Mouse (Mus musculus): ENCODE data around the gene Cbx3. TPM values are rescaled to one million over a fixed set of nuclear protein-coding genes. Genes with fewer than 3 reads are reported as not detected.

Gene Cbx3
- total RNA-seq (2017): 503 and 530 TPM in 2 replicates

DNA sequence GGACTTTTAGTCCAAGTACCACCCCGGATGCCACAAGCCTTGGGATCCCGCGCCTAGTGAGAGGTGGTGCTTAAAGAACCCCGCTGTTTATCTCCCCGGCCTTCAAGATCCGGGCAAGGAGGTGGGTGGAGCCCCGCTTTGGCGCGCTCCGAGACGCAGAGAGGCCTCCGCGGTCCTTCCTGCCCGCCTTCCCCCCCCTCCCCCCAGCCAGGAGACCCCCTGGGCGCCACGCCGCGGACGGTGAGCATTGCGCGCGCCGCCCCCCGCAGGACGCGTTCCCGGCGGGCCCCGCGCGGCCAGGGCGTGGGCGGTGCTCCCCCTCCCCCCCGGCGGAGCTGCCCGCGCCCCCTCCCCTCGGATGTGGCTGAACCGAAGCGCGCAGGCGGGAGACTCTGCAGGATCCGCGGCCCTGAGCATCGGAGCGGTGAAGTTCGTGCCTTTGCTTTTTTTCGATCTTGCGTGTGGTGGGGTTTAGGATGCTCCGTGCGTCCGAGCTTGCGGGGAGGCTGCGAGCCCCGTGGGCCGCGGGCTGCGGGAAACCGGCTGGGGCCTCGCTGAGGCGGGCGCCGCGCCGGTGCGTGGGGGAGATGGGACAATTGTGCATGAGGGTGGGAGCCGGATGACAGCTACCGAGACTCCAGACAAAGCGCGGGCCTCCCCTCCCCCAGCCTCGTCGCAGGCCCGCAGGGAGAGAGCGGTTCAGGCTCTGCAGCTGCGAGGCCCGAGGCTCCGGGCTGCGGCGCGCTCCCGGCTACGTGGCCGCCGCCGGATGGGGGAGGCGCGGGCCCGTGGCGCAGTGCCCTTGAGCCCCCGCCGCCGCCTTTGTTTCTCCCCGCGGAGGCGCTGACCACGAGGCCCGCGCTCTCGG, at the start of gene Cbx3:
Gene Cbx3, plus strand, starts transcription at position 50 of the 868 bp plus-strand sequence.
- ATAC-seq (replicated peaks; ENCODE audit: low read depth, poor library complexity, severe bottlenecking): peak; percentile 53

DNA sequence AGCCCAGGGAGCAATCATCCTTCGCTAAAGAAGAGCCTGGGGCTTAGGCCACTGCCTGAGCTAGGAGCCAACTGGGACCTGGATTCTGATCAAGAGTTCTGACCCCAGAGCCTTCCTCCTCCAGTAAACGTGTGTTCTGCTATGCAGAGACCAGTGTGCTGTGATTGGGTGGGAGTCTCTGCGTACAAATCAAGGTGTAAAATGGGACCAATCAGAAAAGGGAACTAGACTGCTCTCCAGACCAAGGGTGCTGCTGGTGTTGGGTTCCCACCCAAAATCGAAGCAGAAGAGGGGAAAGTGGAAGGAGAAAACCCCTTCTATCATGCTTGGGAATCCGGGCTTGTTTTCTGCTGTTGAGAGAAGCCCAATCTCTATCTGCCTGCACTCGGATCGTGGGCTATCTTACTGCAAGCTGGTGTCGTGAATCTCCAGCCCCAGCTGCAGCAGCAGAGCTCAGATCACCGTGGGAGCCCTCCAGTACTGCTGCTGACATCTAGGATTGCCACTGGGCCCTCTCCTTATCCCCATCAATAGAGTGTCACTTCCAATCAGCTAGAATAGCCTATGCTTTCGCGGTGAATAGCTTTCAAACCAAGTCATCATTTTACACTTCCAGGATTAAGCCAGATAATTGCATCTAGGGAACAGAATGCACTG, 46.6 kb upstream of the Cbx3 start:
- no peak for ATAC-seq (replicated peaks; ENCODE audit: low read depth, poor library complexity, severe bottlenecking)

DNA sequence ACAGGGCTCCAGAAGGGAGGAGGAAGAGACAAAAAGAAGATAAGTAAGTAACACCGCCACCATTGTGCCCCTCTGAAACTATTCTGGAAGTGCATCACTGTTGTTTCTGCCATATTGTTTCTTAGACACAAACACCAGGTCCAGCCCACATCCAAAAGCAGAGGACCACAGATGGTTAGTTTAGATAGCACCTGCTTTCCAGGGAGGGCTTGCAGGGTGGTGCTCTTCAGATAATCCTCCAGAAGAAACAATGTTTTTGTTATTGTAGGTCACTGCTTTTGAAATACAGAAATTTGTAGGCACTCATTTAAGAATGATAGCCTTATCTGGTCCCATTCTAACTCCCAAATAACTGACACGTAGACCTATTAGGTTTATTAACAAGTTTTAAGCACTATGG, 45.6 kb upstream of the Cbx3 start:
- ATAC-seq (replicated peaks; ENCODE audit: low read depth, poor library complexity, severe bottlenecking): peak; percentile 42; the same call in 1 of the 2 replicates

- peak; percentile 95 for ATAC-seq (replicated peaks; ENCODE audit: low read depth, poor library complexity, severe bottlenecking)
These were observed 37.4 kb upstream of the Cbx3 start, which contains the start of gene Nfe2l3 for GRCm38 (mm10) chr6:51432535-51433397. Gene Nfe2l3, plus strand, starts transcription at chr6:51432670.

GRCm38 (mm10) chr6:51434270-51434669, 35.9 kb upstream of the Cbx3 start:
- ATAC-seq (replicated peaks; ENCODE audit: low read depth, poor library complexity, severe bottlenecking): no peak

DNA sequence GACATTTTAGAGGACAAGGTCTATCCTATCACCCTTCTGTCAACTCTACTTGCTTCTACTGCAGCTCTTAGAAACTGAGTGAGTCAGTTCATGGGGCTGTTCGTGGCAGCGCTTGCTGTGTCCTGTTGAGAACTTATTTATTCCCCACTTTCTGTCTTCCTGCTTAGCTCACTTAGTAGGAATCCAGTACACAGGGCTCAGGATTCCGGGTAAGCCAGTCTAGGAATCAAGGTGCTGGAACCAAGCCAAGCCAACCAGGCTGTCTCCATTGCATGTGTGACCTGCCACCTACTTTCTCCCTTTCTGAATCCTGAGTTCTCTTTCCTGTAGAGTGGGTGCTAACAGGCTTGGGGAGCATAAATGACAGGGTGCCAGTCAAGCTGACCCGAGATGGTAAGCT, 32.5 kb upstream of the Cbx3 start:
- ATAC-seq (replicated peaks; ENCODE audit: low read depth, poor library complexity, severe bottlenecking): no peak

DNA sequence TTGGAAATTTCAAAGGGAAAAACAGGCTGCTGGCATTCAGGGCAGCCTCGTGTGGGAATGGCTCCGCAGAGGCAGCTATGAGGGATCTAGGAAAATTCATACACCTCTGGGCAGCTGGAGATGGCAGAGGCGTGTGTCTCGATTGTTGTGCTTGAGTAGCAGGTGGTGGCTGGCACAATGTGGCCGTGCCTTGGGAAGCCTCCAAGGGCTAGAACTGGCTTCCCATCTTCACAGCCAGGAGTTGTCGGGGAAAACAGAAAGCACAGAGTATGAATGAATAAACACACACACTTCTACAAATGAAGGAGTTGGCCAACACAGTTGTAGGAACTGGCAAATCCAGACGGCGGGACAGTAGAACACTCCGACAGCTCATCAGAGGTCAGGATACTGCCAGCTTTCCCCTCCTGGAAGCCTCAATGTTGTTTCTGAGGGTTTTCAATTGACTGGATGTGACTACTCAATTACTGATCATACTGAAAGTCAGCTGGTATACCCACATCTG, 31.3 kb upstream of the Cbx3 start:
- no peak for ATAC-seq (replicated peaks; ENCODE audit: low read depth, poor library complexity, severe bottlenecking)

DNA sequence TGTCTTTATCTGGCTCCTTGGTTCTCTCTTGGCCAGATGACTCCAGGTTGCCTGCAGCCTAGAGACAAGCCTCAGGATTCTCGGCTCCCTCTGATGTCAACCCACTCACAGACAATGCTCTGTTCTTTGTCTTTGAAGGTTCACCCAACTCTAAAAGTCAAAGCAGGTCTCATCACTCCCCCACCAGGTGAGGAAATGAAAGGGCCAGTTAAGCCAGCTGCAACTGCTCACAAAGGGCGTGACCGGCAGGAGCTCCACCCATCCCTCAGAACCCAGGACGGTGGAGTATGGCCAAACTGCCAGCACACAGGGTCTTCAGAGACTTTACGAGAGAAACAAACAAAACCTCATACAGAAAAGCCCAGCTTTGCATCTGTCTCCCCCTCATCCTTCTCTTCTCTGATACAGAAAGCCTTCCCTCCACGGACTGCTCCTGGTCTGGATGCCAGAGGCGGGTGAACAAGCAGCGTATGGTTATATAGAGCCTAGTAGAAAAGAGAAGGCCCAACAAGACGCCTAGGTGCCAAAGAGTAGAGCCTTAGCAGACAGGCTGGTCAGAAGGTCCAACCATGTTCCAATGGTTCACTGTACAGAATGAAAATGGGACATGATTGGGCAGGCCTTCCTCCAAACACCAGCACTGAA, 27.8 kb upstream of the Cbx3 start:
- 0 out of 2 replicates have a peak, but pooled peaks have one; percentile 22 for ATAC-seq (replicated peaks; ENCODE audit: low read depth, poor library complexity, severe bottlenecking)

GRCm38 (mm10) chr6:51452927-51453503, 17.1 kb upstream of the Cbx3 start:
- ATAC-seq (replicated peaks; ENCODE audit: low read depth, poor library complexity, severe bottlenecking): no peak

DNA sequence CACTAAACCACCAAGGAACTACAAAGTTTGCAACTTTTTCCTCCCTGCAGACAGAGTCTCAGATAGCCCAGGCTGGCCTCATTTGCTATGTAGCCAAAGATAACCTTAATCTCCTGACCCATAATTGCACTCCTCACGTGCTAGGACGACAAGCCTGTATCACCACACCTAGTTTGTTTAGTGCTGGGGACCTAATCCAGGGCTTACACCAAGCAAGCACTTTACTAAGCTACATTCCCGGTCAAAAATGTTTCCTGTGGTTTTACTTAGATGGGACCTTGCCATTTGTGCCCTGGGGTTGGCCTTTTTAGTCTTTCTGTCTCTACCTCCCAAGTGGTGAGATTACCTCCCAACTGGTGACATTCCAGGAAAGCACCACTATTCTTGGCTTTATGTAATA, 15.2 kb upstream of the Cbx3 start:
- ATAC-seq (replicated peaks; ENCODE audit: low read depth, poor library complexity, severe bottlenecking): no peak

- no peak for ATAC-seq (replicated peaks; ENCODE audit: low read depth, poor library complexity, severe bottlenecking)
These were observed 14.0 kb upstream of the Cbx3 start for GRCm38 (mm10) chr6:51456198-51456597.

GRCm38 (mm10) chr6:51457283-51457682, 12.9 kb upstream of the Cbx3 start:
- no peak for ATAC-seq (replicated peaks; ENCODE audit: low read depth, poor library complexity, severe bottlenecking)

- no peak for ATAC-seq (replicated peaks; ENCODE audit: low read depth, poor library complexity, severe bottlenecking)
These were observed 12.3 kb upstream of the Cbx3 start for GRCm38 (mm10) chr6:51457770-51458387.

GRCm38 (mm10) chr6:51458925-51459312, 11.2 kb upstream of the Cbx3 start:
- ATAC-seq (replicated peaks; ENCODE audit: low read depth, poor library complexity, severe bottlenecking): no peak

- ATAC-seq (replicated peaks; ENCODE audit: low read depth, poor library complexity, severe bottlenecking): no peak
These were observed 10.7 kb upstream of the Cbx3 start for GRCm38 (mm10) chr6:51459313-51460020.

DNA sequence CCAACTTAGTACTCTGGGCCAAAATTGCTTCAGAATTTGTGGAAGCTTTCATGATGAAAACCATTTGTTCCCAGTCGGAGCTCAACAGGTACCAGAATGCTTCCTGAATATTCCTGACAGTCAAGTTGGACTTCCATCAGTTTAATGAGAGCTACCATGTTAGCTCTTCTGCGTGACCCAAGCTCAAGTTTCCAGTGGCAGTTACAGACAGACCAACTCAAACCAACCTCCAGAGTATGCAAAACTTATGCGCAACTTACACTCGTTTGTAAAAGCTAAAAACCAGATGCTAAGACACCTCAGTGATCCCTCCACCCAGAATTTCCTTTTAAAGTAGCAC, 10.2 kb upstream of the Cbx3 start:
- no peak for ATAC-seq (replicated peaks; ENCODE audit: low read depth, poor library complexity, severe bottlenecking)

DNA sequence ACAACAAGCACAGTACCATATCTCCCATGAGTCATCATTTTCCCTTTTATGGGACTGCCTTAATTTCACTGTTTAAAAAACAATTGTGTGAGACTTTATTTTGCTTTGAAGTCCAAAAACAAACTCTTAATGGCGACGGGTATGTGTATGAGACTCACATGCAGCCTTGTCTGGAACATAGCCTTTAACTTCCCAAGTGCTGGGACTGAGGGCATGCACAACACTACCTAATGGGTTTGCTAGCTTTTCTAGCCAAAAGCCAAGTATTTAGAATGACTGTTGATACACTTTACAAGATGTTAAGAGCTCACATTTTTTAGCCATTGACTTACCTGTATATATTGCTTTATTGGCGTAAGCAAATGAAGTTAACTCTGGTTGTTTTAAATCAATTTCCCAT, 9.8 kb upstream of the Cbx3 start:
- ATAC-seq (replicated peaks; ENCODE audit: low read depth, poor library complexity, severe bottlenecking): no peak

GRCm38 (mm10) chr6:51467649-51468048, 2.5 kb upstream of the Cbx3 start:
- no peak for ATAC-seq (replicated peaks; ENCODE audit: low read depth, poor library complexity, severe bottlenecking)
